Mouse (Mus musculus) liver, adult (tissue): ENCODE measurements around the gene Cdkl3.

Experiments
- GATA4 ChIP-seq: IDR thresholded peaks from 2 replicates; pipeline ENCODE4 v1.6.1; 2014; ENCODE audit warnings: mild to moderate bottlenecking, low read length; ENCODE audit not compliant: insufficient replicate concordance

The Cdkl3 gene

GRCm38 (mm10) chr11:52086204-52086864 lies 82.3 kb downstream of the Cdkl3 start:
- TF ChIP-seq GATA4, result no peak

- TF ChIP-seq GATA4, result no peak
These were observed 85.3 kb downstream of the Cdkl3 start for GRCm38 (mm10) chr11:52089291-52089690.

GRCm38 (mm10) chr11:52091261-52091660 lies 87.2 kb downstream of the Cdkl3 start:
- TF ChIP-seq GATA4, result no peak

DNA sequence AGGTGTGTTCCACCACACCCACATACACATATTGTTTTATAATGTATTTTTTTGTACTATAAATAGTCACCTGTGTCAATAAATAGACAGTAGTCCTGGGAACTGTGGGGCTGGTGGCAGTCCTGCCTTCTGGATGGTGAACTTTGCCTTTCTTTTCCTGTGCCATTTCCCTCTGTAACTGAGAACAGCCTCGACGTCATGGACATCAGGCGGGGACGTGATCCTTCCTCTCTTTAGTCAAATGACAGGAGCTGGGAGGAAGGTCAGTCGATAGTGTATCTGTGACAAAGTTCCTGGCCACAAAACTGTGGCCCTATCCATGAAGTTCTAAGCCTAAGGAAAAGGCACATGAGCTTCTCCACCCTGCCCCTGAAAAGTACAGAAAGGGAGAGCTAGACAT lies 90.5 kb downstream of the Cdkl3 start:
- TF ChIP-seq GATA4, result peak; percentile 79; the same call in 1 of the 2 replicates

GRCm38 (mm10) chr11:52097016-52097415 lies 93.0 kb downstream of the Cdkl3 start:
- TF ChIP-seq GATA4, result no peak

- TF ChIP-seq GATA4, result no peak
These were observed 93.6 kb downstream of the Cdkl3 start for GRCm38 (mm10) chr11:52097596-52097995.

GRCm38 (mm10) chr11:52098398-52098946 lies 94.5 kb downstream of the Cdkl3 start, which contains the start of gene Ppp2ca:
Gene Ppp2ca (plus strand): TSS chr11:52098681.
- peak; percentile 20; the same call in 1 of the 2 replicates for TF ChIP-seq GATA4

DNA sequence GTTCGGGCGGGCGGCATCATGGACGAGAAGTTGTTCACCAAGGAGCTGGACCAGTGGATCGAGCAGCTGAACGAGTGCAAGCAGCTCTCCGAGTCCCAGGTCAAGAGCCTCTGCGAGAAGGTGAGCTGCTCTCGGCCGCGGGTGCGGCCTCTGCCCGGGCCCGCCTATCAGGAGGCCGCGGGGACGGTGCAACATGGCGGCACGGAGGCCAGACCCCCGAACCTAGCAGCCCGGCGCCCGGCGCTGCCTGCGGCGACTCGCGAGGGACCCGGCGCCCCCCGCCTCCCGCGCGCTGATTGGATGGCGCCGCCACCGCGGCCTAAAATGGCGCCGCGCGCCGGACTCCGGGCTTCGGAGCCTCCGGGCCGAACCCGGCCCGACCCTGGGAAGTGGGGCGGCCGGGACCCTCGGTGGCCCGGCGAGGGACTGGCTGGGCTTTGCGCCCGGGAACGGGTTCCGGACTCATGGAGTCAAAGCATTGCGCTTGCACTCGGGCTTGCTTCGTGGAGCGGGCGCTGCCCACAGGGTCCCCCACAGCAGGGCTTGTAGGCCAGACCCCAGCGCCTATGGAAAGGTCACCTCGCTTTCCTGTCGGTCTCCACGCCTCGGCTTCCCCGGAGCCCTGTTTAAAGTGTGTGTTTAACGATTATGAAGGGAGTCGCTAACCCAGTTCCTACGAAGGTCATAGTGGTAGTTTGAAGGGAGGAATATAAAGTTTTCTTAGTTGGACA lies 95.2 kb downstream of the Cdkl3 start:
- TF ChIP-seq GATA4, result no peak

GRCm38 (mm10) chr11:52099771-52100219 lies 95.8 kb downstream of the Cdkl3 start:
- TF ChIP-seq GATA4, result no peak

- TF ChIP-seq GATA4, result no peak
These were observed 99.0 kb downstream of the Cdkl3 start for GRCm38 (mm10) chr11:52102977-52103376.

DNA sequence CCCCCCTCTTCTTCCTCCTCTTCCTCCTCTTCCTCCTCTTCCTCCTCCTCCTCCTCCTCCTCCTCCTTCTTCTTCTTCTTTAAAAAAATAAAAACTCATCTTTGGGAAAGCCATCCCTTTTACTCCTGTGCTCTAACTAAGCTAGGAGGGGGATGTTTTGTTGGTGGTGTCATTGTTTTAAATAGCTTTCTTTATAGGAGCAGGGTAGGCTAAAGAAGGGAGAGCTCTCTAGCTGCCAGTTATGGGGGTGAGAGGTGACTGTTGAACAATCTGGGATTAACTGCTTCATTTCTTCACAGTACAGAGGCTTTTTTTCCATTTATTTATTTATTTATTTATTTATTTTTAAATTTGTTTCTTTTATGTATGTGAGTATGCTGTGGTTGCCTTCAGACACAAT lies 101.5 kb downstream of the Cdkl3 start:
- TF ChIP-seq GATA4, result no peak

DNA sequence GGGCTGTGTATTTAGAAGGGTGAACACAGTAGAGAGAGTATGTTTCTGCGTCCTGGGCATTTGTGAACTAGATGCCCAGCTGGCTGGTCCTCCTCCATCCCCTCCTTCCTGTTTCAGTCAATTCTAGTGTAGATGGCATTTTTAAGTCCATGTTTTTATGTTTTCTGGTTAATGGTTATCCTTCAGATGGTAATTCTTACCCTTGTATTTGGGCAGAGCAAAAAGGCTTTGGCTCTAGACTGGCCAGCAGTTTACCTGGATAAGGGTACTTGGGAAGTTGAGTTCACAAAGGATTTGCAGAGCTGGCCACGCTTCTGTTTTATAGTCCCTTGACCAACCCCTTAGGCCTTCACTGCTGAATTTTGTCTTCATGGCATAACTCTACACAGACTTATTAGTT lies 102.0 kb downstream of the Cdkl3 start:
- TF ChIP-seq GATA4, result no peak

- no peak for TF ChIP-seq GATA4
These were observed 102.4 kb downstream of the Cdkl3 start for GRCm38 (mm10) chr11:52106438-52106837.

GRCm38 (mm10) chr11:52108796-52109195 lies 104.8 kb downstream of the Cdkl3 start:
- no peak for TF ChIP-seq GATA4

- no peak for TF ChIP-seq GATA4
These were observed 105.4 kb downstream of the Cdkl3 start for GRCm38 (mm10) chr11:52109421-52109820.

- TF ChIP-seq GATA4, result no peak
These were observed 111.5 kb downstream of the Cdkl3 start for GRCm38 (mm10) chr11:52115479-52115878.
